Mouse (Mus musculus): ENCODE data around the gene Slc7a15.

Gene Slc7a15

GRCm38 (mm10) chr12:8506954-8507707 lies 91.7 kb downstream of the Slc7a15 start:
- peak in 1 of 2 experiments; percentile 65 for DNase-seq (ENCODE audit: low spot score in 2 of 2)

GRCm38 (mm10) chr12:8504131-8504530 lies 94.7 kb downstream of the Slc7a15 start:
- DNase-seq (ENCODE audit: low spot score in 2 of 2) = no peak

- DNase-seq (ENCODE audit: low spot score in 2 of 2) = peak in 1 of 2 experiments; percentile 51
Measured at GRCm38 (mm10) chr12:8502546-8502945, 96.3 kb downstream of the Slc7a15 start.

DNA sequence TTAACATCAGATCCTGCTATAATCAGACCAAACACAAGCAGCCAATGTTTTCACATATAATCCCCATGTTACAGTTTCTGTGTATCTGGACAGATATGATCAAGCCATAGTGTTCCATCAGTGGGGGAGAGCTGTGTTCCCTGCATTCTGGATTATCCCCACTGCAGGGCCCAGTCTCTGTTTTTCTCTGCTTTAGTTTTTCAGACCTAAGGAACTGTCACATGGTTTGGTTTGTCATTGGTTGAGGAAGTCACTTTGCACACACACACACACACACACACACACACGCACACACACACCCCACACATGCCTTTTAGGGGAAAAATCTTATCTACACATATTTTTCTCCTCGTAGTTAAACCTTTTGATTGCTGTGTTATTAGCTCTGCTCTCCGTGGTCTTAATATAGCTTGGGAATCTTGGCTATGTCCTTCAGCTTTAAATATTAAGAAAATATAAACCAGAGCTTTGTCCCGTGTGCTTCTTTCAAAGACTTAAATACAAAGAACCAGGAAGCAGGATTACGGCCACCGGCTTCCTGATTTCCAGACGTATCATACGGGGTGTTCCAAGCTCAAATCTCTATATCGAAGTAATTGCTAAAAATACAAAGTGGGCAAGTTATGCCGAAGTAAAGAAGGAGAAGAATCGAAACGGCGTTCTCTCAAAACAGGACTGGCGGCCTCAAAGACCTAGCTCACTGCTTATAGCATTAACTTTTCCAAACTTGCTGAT lies 97.1 kb downstream of the Slc7a15 start:
- DNase-seq (ENCODE audit: low spot score in 2 of 2) = no peak

- no peak for DNase-seq (ENCODE audit: low spot score in 2 of 2)
Measured at GRCm38 (mm10) chr12:8500597-8501570, 98.0 kb downstream of the Slc7a15 start.

DNA sequence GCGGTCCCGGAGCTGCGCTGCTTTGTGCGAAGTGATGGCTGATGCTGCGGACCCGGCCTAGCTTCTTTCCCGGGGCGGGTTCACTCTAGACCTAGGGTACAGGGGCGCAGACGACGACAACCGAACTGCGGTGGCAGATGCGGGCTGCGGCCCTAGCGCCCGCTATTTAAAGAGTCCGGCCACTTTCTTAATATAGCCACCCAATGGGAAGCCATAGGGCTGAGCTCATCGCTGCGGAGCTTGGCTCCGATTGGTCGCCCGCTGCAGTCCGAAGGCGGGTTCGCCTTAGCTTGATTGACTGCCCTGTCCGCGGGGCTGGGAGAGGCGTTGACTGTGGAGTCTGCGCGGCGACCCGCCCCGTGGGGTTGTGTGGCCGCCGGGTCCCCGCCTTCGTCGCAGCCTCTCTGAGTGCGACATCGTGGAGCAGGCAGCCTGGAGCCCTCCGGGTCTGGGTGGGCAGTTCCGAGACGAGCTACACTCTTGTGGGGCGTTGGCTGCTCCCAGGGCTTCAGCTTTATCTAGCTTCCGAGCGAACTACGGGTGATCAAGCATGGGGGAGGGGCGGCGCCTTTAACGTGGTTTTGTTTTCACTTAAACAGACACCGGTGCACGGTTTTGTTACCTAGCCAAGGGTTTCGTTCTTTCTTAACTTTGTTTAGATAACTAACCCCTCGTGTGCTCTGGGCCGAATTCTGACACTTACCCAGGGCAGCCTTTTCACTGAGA lies 98.8 kb downstream of the Slc7a15 start, which contains the start of gene Rhob:
Gene Rhob (minus strand): TSS at position 139 of the 726 bp plus-strand sequence.
- peak; percentile 93 to 98 for DNase-seq (ENCODE audit: low spot score in 2 of 2)

DNA sequence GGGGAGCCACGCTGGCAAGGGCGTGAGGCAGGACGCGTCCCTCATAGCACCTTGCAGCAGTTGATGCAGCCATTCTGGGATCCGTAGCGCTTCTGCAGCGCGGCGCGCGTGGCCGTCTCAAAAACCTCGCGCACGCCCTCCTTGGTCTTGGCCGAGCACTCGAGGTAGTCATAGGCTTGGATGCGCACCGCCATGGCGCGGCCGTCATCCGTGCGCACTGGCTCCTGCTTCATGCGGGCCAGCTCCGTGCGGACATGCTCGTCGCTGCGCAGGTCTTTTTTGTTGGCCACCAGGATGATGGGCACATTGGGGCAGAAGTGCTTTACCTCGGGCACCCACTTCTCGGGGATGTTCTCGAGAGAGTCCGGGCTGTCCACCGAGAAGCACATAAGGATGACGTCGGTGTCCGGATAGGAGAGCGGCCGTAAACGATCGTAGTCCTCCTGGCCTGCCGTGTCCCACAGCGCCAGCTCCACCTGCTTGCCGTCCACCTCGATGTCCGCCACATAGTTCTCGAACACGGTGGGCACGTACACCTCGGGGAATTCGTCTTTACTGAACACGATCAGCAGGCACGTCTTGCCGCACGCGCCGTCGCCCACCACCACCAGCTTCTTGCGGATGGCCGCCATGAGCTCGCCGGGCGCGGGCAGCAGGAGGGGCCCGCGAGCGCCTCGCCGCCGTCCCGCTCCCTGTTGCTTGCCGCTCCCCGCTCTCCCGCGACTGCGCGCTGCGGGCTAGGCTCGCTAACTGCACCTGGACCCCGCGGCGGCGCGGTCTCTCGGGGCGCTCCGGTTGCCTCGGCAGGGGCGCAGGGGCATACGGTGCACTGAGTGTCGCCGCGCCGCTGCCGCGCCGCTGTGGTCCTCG lies 99.6 kb downstream of the Slc7a15 start:
- DNase-seq (ENCODE audit: low spot score in 2 of 2) = peak; percentile 49 to 58

DNA sequence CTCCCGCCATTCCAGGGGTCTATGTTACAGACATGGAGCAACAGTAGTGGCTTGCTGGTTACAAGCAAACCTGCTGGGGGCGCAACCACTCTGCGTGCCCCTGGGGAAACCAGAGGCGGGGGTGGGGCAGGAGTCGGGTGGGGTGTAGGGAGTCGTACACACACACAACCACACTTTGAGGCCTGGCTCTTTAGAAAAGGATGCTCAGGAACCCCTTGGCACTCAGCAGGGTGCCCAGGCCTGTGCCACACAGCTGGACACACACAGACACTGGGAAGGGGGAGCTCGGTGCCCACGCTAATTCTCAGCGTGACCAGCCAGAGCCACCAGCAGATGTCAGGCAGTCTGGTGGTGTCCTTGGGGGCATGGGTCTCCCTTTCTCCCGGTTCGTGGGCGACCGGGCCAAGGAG lies 100.3 kb downstream of the Slc7a15 start:
- peak in 1 of 2 experiments; percentile 51 for DNase-seq (ENCODE audit: low spot score in 2 of 2)

DNA sequence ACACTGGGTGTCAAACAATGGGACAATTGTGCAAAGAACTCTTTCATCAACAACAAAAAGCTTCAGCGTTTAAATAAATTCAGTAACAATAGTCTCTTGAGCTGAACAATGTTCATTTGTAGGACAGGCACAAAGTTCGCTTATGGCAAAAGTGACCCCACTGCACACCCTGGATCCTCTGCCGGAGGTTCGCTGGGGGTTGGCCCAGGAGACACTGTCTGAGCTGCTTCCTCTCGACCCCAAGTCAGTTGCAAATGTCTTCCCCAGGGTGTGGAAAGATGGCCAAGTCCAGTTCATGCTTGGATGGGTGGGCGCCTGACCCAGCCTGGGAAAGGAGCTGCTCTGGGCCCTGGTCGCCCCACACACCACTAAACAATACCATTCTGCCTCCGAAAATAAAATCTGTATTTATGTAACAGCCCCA lies 100.7 kb downstream of the Slc7a15 start:
- no peak for DNase-seq (ENCODE audit: low spot score in 2 of 2)

DNA sequence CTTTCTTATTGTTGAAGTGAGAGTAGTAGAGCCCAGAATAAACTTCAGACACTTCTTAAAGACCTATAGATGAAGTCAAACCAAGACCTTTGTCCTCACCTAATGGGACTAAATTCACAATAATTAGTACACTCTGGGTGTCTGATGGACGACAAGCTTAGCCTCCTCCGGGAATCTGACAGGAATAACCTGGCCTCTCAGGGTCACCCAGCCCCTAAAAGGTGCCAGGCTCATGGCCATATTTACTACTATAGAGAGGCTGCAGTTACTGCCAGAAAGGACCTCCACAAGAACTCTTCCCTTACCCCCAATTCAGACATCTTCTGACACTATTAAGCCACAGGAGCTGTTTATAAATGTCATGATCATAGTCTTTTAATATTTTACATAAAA lies 101.6 kb downstream of the Slc7a15 start:
- no peak for DNase-seq (ENCODE audit: low spot score in 2 of 2)

DNA sequence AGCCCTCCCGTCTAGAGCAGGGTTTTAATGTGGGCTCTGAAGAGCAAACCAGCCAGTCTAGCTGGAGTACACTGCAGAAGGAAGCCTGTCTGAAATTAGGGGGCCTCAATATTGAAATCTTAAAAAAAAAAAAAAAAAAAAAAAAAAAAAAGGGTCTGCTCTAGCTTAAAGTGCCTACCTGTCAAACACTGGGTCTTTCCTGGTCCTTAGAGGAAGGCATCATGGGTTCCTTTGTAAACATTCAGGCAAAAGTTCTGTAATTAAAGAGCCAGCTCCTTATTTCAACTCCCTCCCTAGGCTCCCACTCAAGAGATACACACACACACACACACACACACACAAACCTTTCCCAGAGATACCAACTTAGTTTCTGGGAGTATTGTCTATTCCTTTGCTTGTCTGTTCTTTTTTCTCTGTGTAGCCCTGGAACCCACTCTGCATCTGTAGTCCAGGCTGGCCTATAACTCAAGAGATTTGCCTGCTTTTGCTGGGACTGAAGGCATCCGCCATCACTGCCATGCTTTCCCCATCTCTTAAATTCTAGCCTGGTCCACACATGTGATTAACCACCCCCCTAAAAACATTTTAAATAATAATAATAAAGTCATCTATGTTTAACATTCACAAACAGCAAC lies 102.1 kb downstream of the Slc7a15 start:
- no peak for DNase-seq (ENCODE audit: low spot score in 2 of 2)

DNA sequence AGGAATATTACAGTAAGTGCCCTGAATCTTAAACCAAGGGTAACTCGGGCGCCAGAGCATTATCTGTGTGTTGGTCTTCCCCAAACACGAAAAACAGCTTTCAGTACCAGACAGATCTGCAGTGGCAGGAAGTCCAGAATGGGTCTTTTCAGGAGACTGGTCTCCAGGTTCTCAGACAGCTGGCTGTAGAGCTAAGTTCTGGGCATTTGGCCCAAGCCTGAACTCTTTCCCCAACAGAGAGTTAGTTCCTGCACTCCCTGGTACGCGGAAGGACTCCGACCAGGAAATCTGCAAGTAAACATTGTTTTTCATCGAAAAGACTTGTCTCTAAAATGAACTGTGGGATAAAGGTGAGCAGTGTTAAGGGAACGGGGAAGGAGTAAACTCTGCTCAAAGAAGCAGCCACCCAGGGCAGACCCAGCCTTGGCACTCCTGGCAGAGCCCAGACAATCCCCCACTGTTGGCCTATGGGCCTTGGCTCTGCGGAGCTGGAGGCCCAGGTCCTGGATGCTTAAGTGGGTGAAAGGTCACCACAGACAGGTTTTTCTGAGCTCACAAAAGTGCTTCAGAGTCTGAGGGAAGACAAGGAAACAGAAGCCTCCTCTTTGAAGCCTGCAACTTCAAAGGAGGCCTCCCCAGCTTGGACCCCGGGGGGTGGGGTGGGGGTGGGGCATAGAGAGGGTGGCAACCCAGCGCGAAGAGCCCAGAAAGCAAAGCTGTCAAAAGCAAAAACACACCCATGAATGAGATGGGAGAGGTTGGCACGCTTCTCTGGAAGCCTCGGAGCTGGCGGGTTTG lies 102.8 kb downstream of the Slc7a15 start:
- peak; percentile 51 to 70 for DNase-seq (ENCODE audit: low spot score in 2 of 2)

- no peak for DNase-seq (ENCODE audit: low spot score in 2 of 2)
Measured at GRCm38 (mm10) chr12:8494675-8495074, 104.2 kb downstream of the Slc7a15 start.

GRCm38 (mm10) chr12:8493386-8493785 lies 105.5 kb downstream of the Slc7a15 start:
- DNase-seq (ENCODE audit: low spot score in 2 of 2) = no peak

GRCm38 (mm10) chr12:8489098-8489497 lies 109.8 kb downstream of the Slc7a15 start:
- no peak for DNase-seq (ENCODE audit: low spot score in 2 of 2)

GRCm38 (mm10) chr12:8488652-8488980 lies 110.2 kb downstream of the Slc7a15 start:
- DNase-seq (ENCODE audit: low spot score in 2 of 2) = no peak

- peak; percentile 77 to 87 for DNase-seq (ENCODE audit: low spot score in 2 of 2)
Measured at GRCm38 (mm10) chr12:8487959-8488651, 110.8 kb downstream of the Slc7a15 start.

DNA sequence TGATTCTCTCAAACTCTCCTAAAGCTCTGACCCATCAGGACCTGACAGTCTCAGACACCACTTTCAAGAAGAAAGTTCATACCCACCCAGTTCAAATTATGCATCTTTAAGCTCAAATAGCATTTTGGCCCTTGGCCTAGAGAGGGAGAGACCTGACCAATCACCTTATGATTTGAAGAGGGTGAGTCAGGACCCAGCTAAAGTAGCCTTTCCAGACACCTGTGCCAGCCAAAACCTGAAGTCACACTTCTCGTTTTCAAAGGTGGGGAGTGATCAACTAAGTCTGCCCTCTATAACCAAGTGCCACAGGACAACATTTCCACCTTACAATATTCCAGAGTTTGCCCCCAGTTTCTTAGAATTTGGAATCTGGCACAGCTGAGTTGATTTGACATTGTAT lies 111.6 kb downstream of the Slc7a15 start:
- DNase-seq (ENCODE audit: low spot score in 2 of 2) = no peak

Data from urinary bladder, postnatal 36 days (tissue).